Mouse (Mus musculus) common myeloid progenitor, adult 5-6 weeks (primary cell): ENCODE results near the gene Rnaseh1. TPM values are rescaled to one million over a fixed set of nuclear protein-coding genes. Genes with fewer than 3 reads are reported as not detected.

ENCODE experiments used
- ATAC-seq: replicated peaks from 2 replicates; pipeline ENCODE4 v1.8.0; 2016; ENCODE audit warnings: low read depth, mild to moderate bottlenecking, moderate TSS enrichment, inconsistent platforms; ENCODE audit not compliant: poor library complexity, severe bottlenecking
- total RNA-seq: library from RNA; stranded (forward); fragments of 200-1000, 187-1606 nt; gene quantifications from 2 replicates; pipeline ENCODE4 v1.2.3, GENCODE M21; 2017

Gene Rnaseh1
- total RNA-seq, 1 experiment from 2014 or later = 20.8 TPM

DNA sequence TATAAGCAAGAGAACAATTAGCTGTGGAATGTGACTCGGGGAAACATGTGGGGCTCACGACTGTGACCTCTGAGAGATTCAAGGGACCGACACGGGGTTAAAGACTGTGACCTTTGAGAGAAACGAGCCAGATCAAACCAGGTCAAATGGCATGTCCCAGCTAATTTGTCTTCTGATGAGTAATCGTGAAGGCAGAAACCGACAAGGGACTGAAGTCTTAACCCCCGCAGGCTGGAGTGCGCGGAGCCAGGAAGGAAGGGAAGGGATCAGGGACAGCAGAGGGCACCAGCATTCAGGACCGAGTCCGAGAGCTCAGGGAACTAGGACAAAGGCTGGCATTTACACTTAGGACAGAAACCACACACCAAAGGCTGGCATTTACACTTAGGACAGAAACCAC, 55.0 kb downstream of the Rnaseh1 start:
- ATAC-seq = no peak

DNA sequence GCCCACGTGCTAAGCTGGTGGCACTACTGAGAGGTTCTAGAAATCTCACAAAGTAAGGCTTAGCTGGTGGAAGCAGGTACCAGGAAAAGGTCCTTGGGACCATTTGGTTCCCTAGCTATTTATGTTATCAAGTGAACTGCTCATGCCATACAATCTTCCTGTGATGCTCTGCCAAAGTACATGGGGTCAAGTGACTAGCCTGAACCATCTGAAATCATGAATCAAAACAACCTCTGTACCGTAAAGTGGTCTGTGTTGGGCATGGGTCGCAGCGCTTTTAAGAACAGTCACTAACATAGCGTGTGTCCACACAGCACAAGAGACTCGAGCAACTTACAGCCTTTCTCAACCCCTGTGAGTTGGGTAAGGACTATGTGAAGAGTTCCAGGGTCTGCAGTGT, 55.8 kb downstream of the Rnaseh1 start:
- no peak for ATAC-seq

DNA sequence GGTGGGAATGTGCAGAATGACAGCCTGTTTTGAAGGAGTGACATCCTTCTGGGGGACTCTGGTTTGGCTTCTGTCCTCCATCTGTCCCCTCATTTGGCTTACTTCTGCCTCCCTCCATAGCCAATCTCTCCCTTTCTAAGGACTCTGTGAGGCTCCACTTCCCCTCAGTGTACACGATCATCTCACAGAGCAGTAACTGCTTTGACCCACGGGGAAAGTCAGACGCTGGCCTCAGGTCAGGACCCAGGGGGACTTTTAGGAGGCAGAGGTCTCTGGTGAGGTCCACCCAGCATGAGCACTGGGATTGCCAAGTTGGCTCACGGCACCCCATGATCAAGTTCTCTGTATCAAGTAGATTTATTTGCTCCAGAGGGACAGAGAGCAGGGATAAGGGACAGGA, 58.8 kb downstream of the Rnaseh1 start:
- ATAC-seq = no peak

Other genes with a start within 250 kb of the Rnaseh1 start
- not detected in 2 replicates for gene Dcdc2c, start 97.2 kb upstream of the Rnaseh1 start, total RNA-seq
- not detected in 2 replicates for gene Allc, start 67.1 kb upstream of the Rnaseh1 start, total RNA-seq
- gene Colec11, start 26.2 kb upstream of the Rnaseh1 start, total RNA-seq = not detected in 2 replicates
- gene Rps7, start 13.6 kb upstream of the Rnaseh1 start, total RNA-seq = 5,654 and 5,856 TPM in 2 replicates
- gene Adi1, start 25.6 kb downstream of the Rnaseh1 start, total RNA-seq = 34.9 and 49.0 TPM in 2 replicates
- 57.3 and 57.8 TPM in 2 replicates for gene Trappc12, start 100.9 kb downstream of the Rnaseh1 start, total RNA-seq
- 21.7 and 27.4 TPM in 2 replicates for gene Eipr1, start 102.2 kb downstream of the Rnaseh1 start, total RNA-seq